Mouse (Mus musculus) layer of hippocampus, postnatal 10 days (tissue): ENCODE measurements around the gene Sept6. TPM values are rescaled to one million over a fixed set of nuclear protein-coding genes. Genes with fewer than 3 reads are reported as not detected.
A peak's percentile ranks its signal among the peaks of the same experiment; 100 is the strongest.

ENCODE experiments used
- DNase-seq, 2 experiments: peaks; one replicate each; pipeline ENCODE4 v3.0.0; 2021; ENCODE audit warnings: low spot score in 2 of 2
- long read RNA-seq: library from polyadenylated mRNA; stranded (forward); transcript quantifications from one replicate; pipeline ENCODE4 v2.0.0, GENCODE M21; 2023
- total RNA-seq, 2 experiments: library from RNA; stranded (reverse); gene quantifications; 2 replicates each; pipeline ENCODE4 v1.2.3; 2021

Sept6 gene
- total RNA-seq = 10 to 100 TPM; 62.0 to 64.6 TPM
- long read RNA-seq, full-length matches to known transcripts = 41 of 62 reads
- long read RNA-seq, partial matches to known transcripts = 6 of 62 reads
- long read RNA-seq, other reads (novel, unspliced or antisense) = 15 of 62 reads

- DNase-seq = no peak
These were observed at the start of gene Sept6 for GRCm38 (mm10) chrX:36991694-36992093. Gene Sept6, minus strand, starts transcription at chrX:36991794.

- peak; percentile 25 to 45 for DNase-seq
These were observed 36.8 kb upstream of the Sept6 start for GRCm38 (mm10) chrX:37028378-37028777.

GRCm38 (mm10) chrX:37023652-37024309 is 32.2 kb upstream of the Sept6 start:
- DNase-seq = no peak

- DNase-seq = peak; percentile 55 to 75
These were observed 31.1 kb upstream of the Sept6 start for GRCm38 (mm10) chrX:37022690-37023089.

- no peak for DNase-seq
These were observed 27.5 kb upstream of the Sept6 start for GRCm38 (mm10) chrX:37019045-37019444.

GRCm38 (mm10) chrX:37018150-37018654 is 26.6 kb upstream of the Sept6 start:
- DNase-seq = no peak

GRCm38 (mm10) chrX:37013870-37014269 is 22.3 kb upstream of the Sept6 start:
- no peak for DNase-seq

GRCm38 (mm10) chrX:36991039-36991438 is 555 bp downstream of the Sept6 start:
- DNase-seq = no peak

GRCm38 (mm10) chrX:36989752-36990404 is 1.7 kb downstream of the Sept6 start:
- DNase-seq = no peak

- peak; percentile 46 to 68 for DNase-seq
These were observed 2.3 kb downstream of the Sept6 start for GRCm38 (mm10) chrX:36989234-36989751.

GRCm38 (mm10) chrX:36988754-36989153 is 2.8 kb downstream of the Sept6 start:
- DNase-seq = peak in 1 of 2 experiments; percentile 34

GRCm38 (mm10) chrX:36987851-36988250 is 3.7 kb downstream of the Sept6 start:
- DNase-seq = no peak

GRCm38 (mm10) chrX:36985041-36985440 is 6.6 kb downstream of the Sept6 start:
- no peak for DNase-seq

- DNase-seq = no peak
These were observed 7.8 kb downstream of the Sept6 start for GRCm38 (mm10) chrX:36983654-36984311.

- DNase-seq = no peak
These were observed 8.5 kb downstream of the Sept6 start for GRCm38 (mm10) chrX:36982892-36983653.

GRCm38 (mm10) chrX:36980563-36981187 is 10.9 kb downstream of the Sept6 start:
- no peak for DNase-seq

GRCm38 (mm10) chrX:36977863-36978262 is 13.7 kb downstream of the Sept6 start:
- DNase-seq = no peak

GRCm38 (mm10) chrX:36976980-36977379 is 14.6 kb downstream of the Sept6 start:
- no peak for DNase-seq

- DNase-seq = no peak
These were observed 15.3 kb downstream of the Sept6 start for GRCm38 (mm10) chrX:36976272-36976671.

GRCm38 (mm10) chrX:36974905-36975304 is 16.7 kb downstream of the Sept6 start:
- DNase-seq = no peak
